Mouse (Mus musculus): Measurements from ENCODE around the gene Nkain1. TPM values are rescaled to one million over a fixed set of nuclear protein-coding genes. Genes with fewer than 3 reads are reported as not detected.

Gene Nkain1
- polyA plus RNA-seq, 1 experiment from 2014 or later, result 11.0 TPM

- Histone ChIP-seq H3K9me3 (replicated peaks) (no peaks in the 10 kb centered on the region), H3K36me3 (peaks cover 3% of the 10 kb centered on the region; the same call in 1 of the 2 replicates), H3K4me1 (peaks cover 5% of the 10 kb centered on the region), H3K9ac (replicated peaks) (no peak overlapping the region), H3K27me3 (replicated peaks) (no peaks in the 10 kb centered on the region), H3K4me3 (replicated peaks) (no peak overlapping the region), H3K4me2 (no peak overlapping the region), H3K27ac (replicated peaks) (no peak overlapping the region)
- 89% methylated on average over 1 of the region's 1 CpGs for WGBS
- ATAC-seq (ENCODE audit: low FRiP score), result no peak
These were observed 46.2 kb downstream of the Nkain1 start for GRCm38 (mm10) chr4:130527804-130528203.

- WGBS, result 58% methylated on average over 1 of the region's 1 CpGs
- H3K36me3 ChIP-seq, result peaks cover 3% of the 10 kb centered on the region; the same call in 1 of the 2 replicates
- H3K27me3 ChIP-seq (replicated peaks), result no peaks in the 10 kb centered on the region
- H3K4me2 ChIP-seq, result no peak overlapping the region
- no peaks in the 10 kb centered on the region for H3K9me3 ChIP-seq (replicated peaks)
- ATAC-seq (ENCODE audit: low FRiP score), result no peak
- H3K4me1 ChIP-seq, result peaks cover 8% of the 10 kb centered on the region
- H3K9ac ChIP-seq (replicated peaks), result no peak overlapping the region
- H3K4me3 ChIP-seq (replicated peaks), result no peak overlapping the region
- no peak overlapping the region for H3K27ac ChIP-seq (replicated peaks)
These were observed 48.9 kb downstream of the Nkain1 start for GRCm38 (mm10) chr4:130525041-130525440.

GRCm38 (mm10) chr4:130521466-130521865, 52.5 kb downstream of the Nkain1 start:
- peaks cover 14% of the 10 kb centered on the region for H3K4me1 ChIP-seq
- H3K27me3 ChIP-seq (replicated peaks), result no peaks in the 10 kb centered on the region
- 94% methylated on average over 6 of the region's 6 CpGs for WGBS
- ATAC-seq (ENCODE audit: low FRiP score), result no peak
- H3K9me3 ChIP-seq (replicated peaks), result no peaks in the 10 kb centered on the region
- no peaks in the 10 kb centered on the region for H3K36me3 ChIP-seq
- H3K4me3 ChIP-seq (replicated peaks), result no peak overlapping the region
- H3K4me2 ChIP-seq, result no peak overlapping the region
- no peak overlapping the region for H3K27ac ChIP-seq (replicated peaks)
- H3K9ac ChIP-seq (replicated peaks), result no peak overlapping the region

GRCm38 (mm10) chr4:130520482-130520851, 53.5 kb downstream of the Nkain1 start:
- ATAC-seq (ENCODE audit: low FRiP score), result no peak; the same call in 1 of the 2 replicates
- peak overlapping the region; percentile 67 for H3K4me3 ChIP-seq (replicated peaks)
- WGBS, result under 1% methylated on average over 9 of the region's 9 CpGs
- H3K9me3 ChIP-seq (replicated peaks), result no peaks in the 10 kb centered on the region
- no peak overlapping the region for H3K27ac ChIP-seq (replicated peaks)
- no peaks in the 10 kb centered on the region for H3K27me3 ChIP-seq (replicated peaks)
- peak overlapping the region; percentile 77 for H3K4me2 ChIP-seq
- H3K4me1 ChIP-seq, result peaks cover 14% of the 10 kb centered on the region
- no peaks in the 10 kb centered on the region for H3K36me3 ChIP-seq
- H3K9ac ChIP-seq (replicated peaks), result peak overlapping the region; percentile 47

GRCm38 (mm10) chr4:130519567-130520481, 54.1 kb downstream of the Nkain1 start:
- peak; percentile 99 for ATAC-seq (ENCODE audit: low FRiP score)

GRCm38 (mm10) chr4:130516490-130516889, 57.5 kb downstream of the Nkain1 start:
- 71% methylated on average over 6 of the region's 6 CpGs for WGBS

More at GRCm38 (mm10) chr4:130519567-130520481, 54.1 kb downstream of the Nkain1 start:
- Histone ChIP-seq H3K4me1 (peaks cover 14% of the 10 kb centered on the region), H3K27me3 (replicated peaks) (no peaks in the 10 kb centered on the region), H3K9me3 (replicated peaks) (no peaks in the 10 kb centered on the region), H3K27ac (replicated peaks) (peak overlapping the region; percentile 86), H3K4me3 (replicated peaks) (peak overlapping the region; percentile 67), H3K9ac (replicated peaks) (peak overlapping the region; percentile 82), H3K4me2 (peak overlapping the region; percentile 77), H3K36me3 (no peaks in the 10 kb centered on the region)
- WGBS, result 2% methylated on average over 40 of the region's 40 CpGs

More at GRCm38 (mm10) chr4:130516490-130516889, 57.5 kb downstream of the Nkain1 start:
- no peak overlapping the region for H3K9ac ChIP-seq (replicated peaks)
- H3K4me2 ChIP-seq, result no peak overlapping the region
- no peaks in the 10 kb centered on the region for H3K27me3 ChIP-seq (replicated peaks)
- no peak overlapping the region for H3K4me3 ChIP-seq (replicated peaks)
- H3K4me1 ChIP-seq, result peaks cover 14% of the 10 kb centered on the region
- no peak overlapping the region for H3K27ac ChIP-seq (replicated peaks)
- no peaks in the 10 kb centered on the region for H3K9me3 ChIP-seq (replicated peaks)
- no peaks in the 10 kb centered on the region for H3K36me3 ChIP-seq
- ATAC-seq (ENCODE audit: low FRiP score), result no peak

Other genes starting within 250 kb of the Nkain1 start
- 93.9 and 95.3 TPM in 2 replicates for gene Zcchc17, start 214.2 kb downstream of the Nkain1 start, polyA plus RNA-seq (2015; fragmentation: Nextera tagmentation; extraction: Ambion mirVana)
- 91.8 and 104 TPM in 2 replicates for gene Snrnp40, start 214.0 kb downstream of the Nkain1 start, polyA plus RNA-seq (2015; fragmentation: Nextera tagmentation; extraction: Ambion mirVana)
- gene Pum1, start 89.1 kb upstream of the Nkain1 start, polyA plus RNA-seq (2015; fragmentation: Nextera tagmentation; extraction: Ambion mirVana), result 75.8 and 79.3 TPM in 2 replicates
- 117 and 130 TPM in 2 replicates for gene Sdc3, start 218.4 kb upstream of the Nkain1 start, polyA plus RNA-seq (2015; fragmentation: Nextera tagmentation; extraction: Ambion mirVana)